Mouse (Mus musculus) megakaryocyte, embryonic 14.5 days (primary cell): ENCODE data around the gene Zp3. TPM values are rescaled to one million over a fixed set of nuclear protein-coding genes. Genes with fewer than 3 reads are reported as not detected.

Experiments
- H3K27me3 ChIP-seq: replicated peaks from 2 replicates; pipeline ENCODE3; 2012; ENCODE audit warnings: inconsistent platforms
- H3K36me3 ChIP-seq: replicated peaks from 2 replicates; pipeline ENCODE3; 2012; ENCODE audit warnings: low read length, inconsistent platforms, mixed read lengths
- H3K4me1 ChIP-seq: 2 replicates; pipeline ENCODE4 v1.6.1; 2012; ENCODE audit warnings: inconsistent platforms
- H3K4me3 ChIP-seq: replicated peaks from 2 replicates; pipeline ENCODE3; 2012; ENCODE audit warnings: moderate library complexity, mild to moderate bottlenecking, inconsistent platforms
- H3K9me3 ChIP-seq: 2 replicates; pipeline ENCODE4 v1.6.1; 2012; ENCODE audit warnings: inconsistent platforms
- FLI1 ChIP-seq: IDR thresholded peaks from 2 replicates; pipeline ENCODE4 v1.6.1; 2012; ENCODE audit warnings: low read length, inconsistent platforms, mixed read lengths
- GATA1 ChIP-seq: IDR thresholded peaks from 3 replicates; pipeline ENCODE4 v1.6.1; 2012; ENCODE audit warnings: mixed read lengths, low read length, inconsistent platforms, borderline replicate concordance
- polyA plus RNA-seq: library from polyadenylated mRNA; stranded (reverse); fragments of >175 nt; gene quantifications from 2 replicates; pipeline ENCODE4 v1.2.3, GENCODE M21; 2012; ENCODE audit warnings: low replicate concordance; ENCODE audit not compliant: insufficient read depth

The Zp3 gene
- polyA plus RNA-seq, 1 experiment: not detected

DNA sequence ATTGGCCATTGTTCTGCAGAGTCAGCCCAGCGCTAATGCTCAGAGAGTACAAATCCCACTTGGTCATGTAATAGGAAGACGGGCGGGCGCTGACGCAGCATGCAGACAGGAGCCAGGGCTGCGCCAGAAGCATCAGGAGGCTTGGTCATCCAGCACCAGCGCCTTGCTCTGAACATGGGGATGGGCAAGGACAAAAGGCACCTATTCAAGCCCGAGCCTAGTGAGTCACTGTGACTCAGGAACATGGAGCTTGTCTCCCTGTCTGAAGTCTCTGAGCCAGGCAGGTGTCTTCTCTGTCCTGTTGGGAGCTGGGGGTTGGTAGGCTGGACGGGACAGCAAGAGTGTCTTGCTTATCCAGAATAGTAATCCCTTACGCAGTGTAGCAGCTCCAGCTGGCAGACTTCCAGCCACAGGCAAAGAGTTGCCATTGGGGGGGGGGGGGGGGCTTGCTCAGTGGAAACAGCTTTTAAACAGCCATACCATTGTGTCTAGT is 33.9 kb upstream of the Zp3 start:
- peak overlapping the region; percentile 30 for H3K4me3 ChIP-seq
- H3K27me3 ChIP-seq: no peaks in the 10 kb centered on the region
- no peak for TF ChIP-seq GATA1
- no peak for TF ChIP-seq FLI1
- H3K36me3 ChIP-seq: no peaks in the 10 kb centered on the region
- H3K4me1 ChIP-seq: peaks cover 45% of the 10 kb centered on the region
- H3K9me3 ChIP-seq: peaks cover 7% of the 10 kb centered on the region

DNA sequence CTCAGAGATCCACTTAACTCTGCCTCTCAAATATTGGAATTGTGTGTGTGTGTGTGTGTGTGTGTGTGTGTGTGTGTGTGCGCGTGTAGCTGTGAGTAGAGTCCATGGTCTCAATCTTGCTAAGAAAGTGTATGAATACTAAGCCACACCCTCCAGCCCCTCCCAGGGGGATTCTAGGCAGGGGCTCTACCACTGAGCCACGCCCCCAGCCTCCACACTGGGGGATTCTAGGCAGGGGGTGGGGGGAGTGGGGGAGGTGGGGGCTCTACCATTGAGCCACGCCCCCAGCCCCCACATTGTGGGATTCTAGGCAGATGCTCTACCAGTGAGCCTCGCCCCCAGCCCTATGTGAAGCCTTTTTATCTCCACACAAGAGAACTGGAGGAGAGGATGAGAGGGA is 33.3 kb upstream of the Zp3 start:
- Histone ChIP-seq H3K4me3 (no peak overlapping the region), H3K9me3 (peaks cover 7% of the 10 kb centered on the region), H3K4me1 (peaks cover 52% of the 10 kb centered on the region), H3K27me3 (no peaks in the 10 kb centered on the region), H3K36me3 (no peaks in the 10 kb centered on the region)
- TF ChIP-seq FLI1 (no peak), GATA1 (no peak)

DNA sequence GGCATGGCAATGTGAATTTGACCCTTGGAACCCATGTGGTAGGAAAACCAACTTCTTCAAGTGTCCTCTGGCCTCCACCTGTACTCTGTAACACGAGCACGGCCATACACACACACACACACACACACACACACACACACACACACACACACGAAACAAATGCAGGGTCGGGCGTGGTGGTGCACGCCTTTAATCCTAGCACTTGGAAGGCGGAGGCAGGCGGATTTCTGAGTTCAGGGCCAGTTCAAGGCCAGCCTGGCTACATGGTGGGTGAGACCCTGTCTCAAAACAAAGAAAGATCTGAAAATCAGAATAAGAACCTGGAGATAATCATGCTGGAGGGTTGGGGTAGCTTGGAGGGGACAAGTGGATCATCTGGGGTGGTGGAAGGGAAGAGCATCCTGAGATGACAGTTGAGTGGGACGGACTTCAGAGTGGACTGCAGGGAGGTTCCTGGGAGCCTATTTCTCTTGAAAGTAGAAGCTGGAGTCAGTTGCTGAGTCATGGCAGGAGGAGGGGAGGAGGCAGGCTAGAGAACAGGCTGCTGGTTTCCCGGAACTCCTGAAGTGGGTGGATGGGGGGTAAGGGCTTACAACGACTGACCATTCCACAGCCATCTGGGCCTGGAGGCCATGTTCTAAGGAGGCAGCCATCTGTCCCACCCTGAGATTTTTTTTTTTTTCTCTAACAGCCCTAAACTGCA is 29.0 kb upstream of the Zp3 start:
- TF ChIP-seq FLI1 (no peak), GATA1 (no peak)
- no peaks in the 10 kb centered on the region for H3K27me3 ChIP-seq
- peak overlapping the region; percentile 20 for H3K4me3 ChIP-seq

DNA sequence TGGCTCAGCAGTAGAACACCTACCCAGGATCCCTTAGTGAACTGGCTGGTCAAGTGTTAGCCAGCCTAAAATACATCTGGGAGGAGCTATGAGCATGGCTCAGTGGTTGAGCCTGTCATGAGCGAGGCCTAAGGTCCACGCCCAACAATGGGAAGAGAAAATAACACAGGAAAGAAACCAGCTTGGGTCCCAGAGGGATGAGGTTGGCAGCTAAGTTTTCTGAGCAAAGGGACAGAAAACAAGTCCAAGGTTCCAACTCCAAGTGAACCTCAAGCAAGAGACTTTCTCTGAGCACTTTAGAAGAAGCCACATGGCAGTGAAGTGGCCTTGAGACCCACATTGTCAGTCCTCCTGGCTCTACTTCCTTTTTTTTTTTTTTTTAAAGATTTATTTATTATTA is 28.2 kb upstream of the Zp3 start:
- H3K4me3 ChIP-seq: peak overlapping the region; percentile 20
- no peak for TF ChIP-seq GATA1
- no peak for TF ChIP-seq FLI1
- no peaks in the 10 kb centered on the region for H3K36me3 ChIP-seq
- no peaks in the 10 kb centered on the region for H3K9me3 ChIP-seq
- H3K4me1 ChIP-seq: peaks cover 70% of the 10 kb centered on the region
- no peaks in the 10 kb centered on the region for H3K27me3 ChIP-seq

More for the DNA sequence above, 29.0 kb upstream of the Zp3 start:
- no peaks in the 10 kb centered on the region for H3K36me3 ChIP-seq
- H3K4me1 ChIP-seq: peaks cover 69% of the 10 kb centered on the region
- no peaks in the 10 kb centered on the region for H3K9me3 ChIP-seq

DNA sequence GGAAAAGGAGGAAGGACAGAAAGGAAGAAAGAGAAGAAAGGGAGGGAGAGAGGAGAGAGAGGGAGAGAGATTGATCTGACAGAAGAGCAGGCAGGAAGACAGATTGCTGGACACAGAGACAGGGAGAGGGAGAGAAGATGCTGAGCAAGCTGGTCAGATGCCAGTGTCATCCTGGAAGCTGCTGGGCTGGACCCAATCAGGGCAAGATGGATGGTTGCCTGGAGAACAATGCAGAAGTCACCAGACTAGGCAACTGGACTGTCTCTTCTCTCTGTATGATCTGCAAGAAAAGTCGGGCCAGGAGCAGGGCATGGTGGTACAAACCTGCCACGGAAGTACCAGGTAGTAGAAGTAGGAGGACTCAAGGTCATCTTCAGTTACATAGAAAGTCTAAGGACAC is 27.1 kb upstream of the Zp3 start:
- Histone ChIP-seq H3K9me3 (no peaks in the 10 kb centered on the region), H3K4me3 (peak overlapping the region; percentile 21), H3K36me3 (no peaks in the 10 kb centered on the region), H3K4me1 (peaks cover 72% of the 10 kb centered on the region), H3K27me3 (no peaks in the 10 kb centered on the region)
- TF ChIP-seq GATA1: no peak
- no peak for TF ChIP-seq FLI1

DNA sequence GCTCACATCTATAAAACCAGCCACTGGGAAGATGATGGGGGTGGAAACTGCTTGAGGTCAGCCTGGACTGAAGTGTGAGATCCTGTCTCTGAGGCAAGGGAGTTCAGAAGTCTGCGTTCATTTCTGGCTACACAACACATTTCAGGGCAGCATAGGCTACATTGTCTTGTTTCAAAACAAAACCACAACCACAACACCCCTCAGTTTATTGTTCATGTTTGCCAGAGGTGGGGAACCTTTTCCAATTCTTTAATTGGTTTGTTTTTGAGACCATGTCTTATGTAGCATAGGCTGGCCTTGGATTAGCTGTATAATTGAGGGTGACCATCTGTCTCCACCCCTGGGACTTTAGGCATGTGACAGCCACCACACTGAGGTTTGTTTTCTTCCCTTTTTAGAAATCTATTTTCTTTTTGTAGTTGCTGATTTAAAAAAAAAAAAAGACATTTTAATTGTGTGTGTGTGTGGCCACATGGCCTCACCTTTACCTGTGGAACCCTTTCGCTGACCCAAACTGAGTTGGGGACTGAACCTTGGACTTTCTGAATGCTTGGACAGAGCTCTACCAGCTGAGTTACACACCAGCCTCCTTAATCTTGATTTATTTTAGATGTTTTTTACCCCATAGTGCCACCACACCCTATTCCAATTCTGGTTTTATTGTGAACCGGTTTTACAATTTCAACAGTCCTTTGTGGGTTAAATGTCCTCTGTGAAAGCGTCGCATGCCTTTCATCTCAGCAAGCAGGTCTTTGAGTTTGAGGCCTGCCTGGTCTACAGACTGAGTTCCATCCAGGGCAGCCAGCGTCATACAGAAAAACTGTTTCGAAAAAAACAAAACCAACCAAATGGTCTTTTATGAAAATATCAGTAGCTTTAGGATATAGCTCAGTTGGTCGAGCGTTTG is 23.3 kb upstream of the Zp3 start:
- no peak for TF ChIP-seq FLI1
- no peak for TF ChIP-seq GATA1
- peak overlapping the region; percentile 89 for H3K4me3 ChIP-seq
- H3K36me3 ChIP-seq: peaks cover 14% of the 10 kb centered on the region
- no peaks in the 10 kb centered on the region for H3K27me3 ChIP-seq
- H3K9me3 ChIP-seq: no peaks in the 10 kb centered on the region
- H3K4me1 ChIP-seq: peaks cover 88% of the 10 kb centered on the region

DNA sequence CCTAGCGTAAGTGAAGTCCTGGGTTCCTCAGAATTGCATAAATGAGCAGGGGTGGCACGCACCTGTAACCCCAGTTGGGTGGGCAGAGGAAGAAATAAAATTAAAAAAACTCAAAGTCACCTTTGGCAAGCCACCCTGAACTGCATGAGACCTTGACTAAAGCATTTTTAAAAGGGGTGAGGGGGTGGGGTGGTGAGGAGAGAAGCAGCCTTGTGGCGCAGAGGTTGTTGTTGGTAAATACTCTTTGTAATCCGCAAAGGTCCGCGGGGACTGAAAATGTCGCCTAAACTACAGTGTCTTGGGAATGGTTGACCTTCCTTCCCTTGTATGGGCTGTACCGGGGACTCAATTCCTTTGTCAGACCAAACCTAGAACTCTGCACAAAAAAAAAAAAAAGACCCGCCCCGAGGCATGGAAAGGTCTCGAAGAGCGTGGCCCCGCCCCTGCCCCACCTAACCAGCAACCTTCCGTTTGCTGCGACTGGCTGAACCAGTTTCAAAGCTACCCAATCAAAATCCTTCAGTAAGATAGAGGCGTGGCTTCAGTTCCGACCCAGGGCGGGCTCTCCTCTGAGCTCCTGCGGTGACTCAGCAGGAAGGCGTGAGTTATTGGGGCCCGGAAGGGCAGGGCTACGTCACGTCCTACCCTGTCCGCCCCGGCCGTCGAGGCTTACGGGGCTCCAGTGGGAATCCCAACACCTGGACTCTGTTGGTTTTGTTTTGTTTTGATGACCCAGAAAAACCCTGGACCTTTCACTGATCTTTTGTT is 22.5 kb upstream of the Zp3 start:
- H3K4me3 ChIP-seq: peak overlapping the region; percentile 89
- no peak for TF ChIP-seq FLI1
- TF ChIP-seq GATA1: no peak
- H3K9me3 ChIP-seq: no peaks in the 10 kb centered on the region
- peaks cover 14% of the 10 kb centered on the region for H3K36me3 ChIP-seq
- no peaks in the 10 kb centered on the region for H3K27me3 ChIP-seq
- peaks cover 85% of the 10 kb centered on the region for H3K4me1 ChIP-seq

DNA sequence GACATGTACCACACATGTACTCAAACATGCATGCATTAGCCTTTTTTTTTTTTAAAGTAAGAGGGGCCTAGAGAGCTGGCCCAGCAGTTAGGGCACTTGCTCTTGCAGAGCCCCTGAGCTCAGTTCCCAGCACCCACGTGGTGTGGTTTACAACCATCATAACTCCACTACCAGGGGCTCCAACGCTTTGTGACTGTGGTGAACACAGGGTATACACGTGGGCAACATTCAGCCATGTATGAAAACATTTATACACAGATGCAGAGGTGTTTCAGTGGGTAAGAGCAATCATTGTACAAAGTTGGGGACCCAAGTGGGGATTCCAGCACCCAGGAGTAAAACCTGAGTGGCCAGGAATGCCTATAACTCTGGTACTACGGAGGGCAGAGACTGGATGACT is 21.5 kb upstream of the Zp3 start:
- Histone ChIP-seq H3K4me1 (peaks cover 83% of the 10 kb centered on the region), H3K36me3 (peaks cover 14% of the 10 kb centered on the region), H3K4me3 (peak overlapping the region; percentile 89), H3K9me3 (no peaks in the 10 kb centered on the region), H3K27me3 (no peaks in the 10 kb centered on the region)
- TF ChIP-seq FLI1: no peak
- TF ChIP-seq GATA1: no peak

DNA sequence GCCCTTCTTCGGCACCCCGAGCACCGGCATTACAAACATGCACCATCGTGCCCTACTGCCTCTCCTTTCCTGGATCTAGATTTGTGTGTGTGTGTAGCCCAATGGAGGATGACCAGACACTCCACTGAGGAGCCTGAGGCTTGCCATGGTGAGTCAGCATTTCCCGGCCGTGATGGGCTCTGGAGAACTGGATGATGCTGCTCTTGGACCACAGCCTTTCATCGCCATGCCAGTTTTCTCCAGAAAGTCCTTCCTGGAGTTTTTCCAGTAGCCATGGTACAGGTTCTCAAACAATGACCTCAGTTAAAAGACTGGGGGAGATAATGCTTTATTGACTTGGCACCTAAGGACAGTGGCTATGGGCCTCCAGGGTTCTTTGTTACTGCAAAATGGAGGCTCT is 20.0 kb upstream of the Zp3 start:
- no peaks in the 10 kb centered on the region for H3K9me3 ChIP-seq
- peaks cover 14% of the 10 kb centered on the region for H3K36me3 ChIP-seq
- H3K4me3 ChIP-seq: peak overlapping the region; percentile 72
- no peak for TF ChIP-seq FLI1
- no peak for TF ChIP-seq GATA1
- H3K27me3 ChIP-seq: no peaks in the 10 kb centered on the region
- peaks cover 80% of the 10 kb centered on the region for H3K4me1 ChIP-seq
